Mouse (Mus musculus): Measurements from ENCODE around the gene Hdac4. TPM values are rescaled to one million over a fixed set of nuclear protein-coding genes. Genes with fewer than 3 reads are reported as not detected.

Gene Hdac4
- total RNA-seq, 2 experiments from 2014 or later: 78.6 to 81.6 TPM

DNA sequence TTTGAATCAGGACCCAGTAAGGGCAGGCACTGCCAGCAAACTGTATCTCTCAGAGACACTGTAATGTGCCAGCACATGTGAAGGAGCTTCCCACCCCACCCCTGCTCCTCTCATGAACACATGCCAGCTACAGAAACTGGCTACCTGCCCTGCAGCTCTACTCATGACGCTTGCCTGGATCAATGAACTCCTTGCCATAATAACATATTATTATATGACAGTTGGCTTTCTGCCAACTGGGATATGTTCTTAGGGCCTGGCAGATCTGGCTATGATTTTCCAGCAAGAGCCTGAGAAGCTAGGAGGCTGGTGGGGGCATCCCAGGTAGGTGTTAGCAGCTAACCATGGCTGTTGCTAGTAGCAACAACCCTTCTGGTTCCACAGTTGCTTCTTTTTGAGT is 156.8 kb downstream of the Hdac4 start:
- intact Hi-C loops (cut with DNase I): no loop called here
- DNase-seq: peak; percentile 50

DNA sequence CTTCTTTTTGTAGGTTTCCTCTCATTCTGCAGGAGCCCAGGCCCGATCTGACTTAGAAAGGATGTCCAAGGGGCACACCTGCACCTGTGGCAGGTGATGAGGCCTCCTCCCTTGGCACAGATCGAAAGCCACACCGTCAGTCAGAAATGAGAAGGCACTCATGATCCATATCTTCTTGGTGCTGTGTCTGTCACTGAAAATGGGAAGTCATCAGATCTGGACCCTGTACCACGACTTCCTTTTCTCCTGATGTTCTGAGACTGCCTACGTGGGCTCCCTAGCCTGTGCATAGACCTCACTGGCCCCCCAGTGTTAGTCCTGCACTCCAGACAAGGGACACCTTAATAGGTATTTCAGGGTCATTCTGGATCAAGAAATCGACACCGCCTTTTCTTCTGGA is 158.5 kb downstream of the Hdac4 start:
- DNase-seq: no peak
- intact Hi-C loops (cut with DNase I): no loop called here

DNA sequence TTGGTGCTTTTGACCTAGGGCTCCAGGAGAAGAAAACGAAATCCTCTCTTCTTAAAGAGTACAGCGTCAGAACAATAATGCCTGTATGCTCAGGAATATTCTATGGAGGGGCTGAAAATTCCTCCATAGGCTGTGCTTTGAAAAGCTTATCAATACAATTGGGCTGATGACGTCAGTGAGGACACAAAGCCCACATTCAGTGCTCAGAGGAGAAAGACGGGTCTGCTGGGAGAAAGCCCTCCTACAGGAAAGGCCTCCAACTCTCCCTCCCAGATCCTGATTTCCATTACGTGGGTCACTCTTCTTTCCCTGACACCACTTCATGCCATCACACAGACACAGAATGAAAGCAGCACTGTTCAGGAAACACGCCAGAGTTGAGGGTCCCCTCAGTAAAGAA is 159.7 kb downstream of the Hdac4 start:
- intact Hi-C loops (cut with DNase I): no loop called here
- DNase-seq: no peak

DNA sequence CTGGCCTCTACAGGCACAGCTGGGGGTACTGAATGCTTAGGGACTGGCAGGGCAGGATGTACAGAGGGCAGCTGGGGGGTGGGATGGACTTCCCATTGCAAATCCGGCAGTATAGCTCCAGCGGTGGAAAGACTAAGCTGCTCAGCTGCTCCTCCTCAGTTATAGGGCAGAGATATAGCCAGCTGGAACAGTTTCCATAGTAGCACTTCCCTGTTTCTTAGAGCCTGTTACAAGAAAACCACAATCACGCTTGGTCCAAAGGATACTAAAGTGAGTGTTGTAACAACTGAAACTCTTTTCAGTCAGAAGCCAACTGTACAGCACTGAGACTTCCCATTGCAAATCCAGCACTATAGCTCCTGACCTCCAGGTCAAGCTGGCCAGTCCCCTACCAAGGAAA is 161.3 kb downstream of the Hdac4 start:
- intact Hi-C loops (cut with DNase I): no loop called here
- no peak for DNase-seq

DNA sequence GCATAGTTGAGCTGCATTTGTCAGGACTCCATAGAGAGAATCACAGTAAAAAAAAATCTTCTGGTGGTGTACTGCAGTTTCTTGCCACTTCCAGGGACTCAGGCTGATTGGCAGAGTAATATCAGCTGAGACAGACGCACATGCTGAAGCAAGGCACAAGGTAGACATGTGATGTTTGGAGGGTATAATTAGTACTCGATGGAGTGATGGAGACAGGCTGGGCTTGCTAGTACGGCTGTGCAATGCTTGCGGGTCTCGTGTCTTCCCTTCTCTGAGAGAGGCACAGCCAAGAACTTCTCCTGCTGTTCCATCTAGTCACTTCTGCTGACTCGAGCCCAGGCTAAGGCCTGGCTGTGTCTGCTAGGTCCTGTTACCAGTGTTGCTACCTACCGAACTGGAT is 162.0 kb downstream of the Hdac4 start:
- intact Hi-C loops (cut with DNase I): no loop called here

DNA sequence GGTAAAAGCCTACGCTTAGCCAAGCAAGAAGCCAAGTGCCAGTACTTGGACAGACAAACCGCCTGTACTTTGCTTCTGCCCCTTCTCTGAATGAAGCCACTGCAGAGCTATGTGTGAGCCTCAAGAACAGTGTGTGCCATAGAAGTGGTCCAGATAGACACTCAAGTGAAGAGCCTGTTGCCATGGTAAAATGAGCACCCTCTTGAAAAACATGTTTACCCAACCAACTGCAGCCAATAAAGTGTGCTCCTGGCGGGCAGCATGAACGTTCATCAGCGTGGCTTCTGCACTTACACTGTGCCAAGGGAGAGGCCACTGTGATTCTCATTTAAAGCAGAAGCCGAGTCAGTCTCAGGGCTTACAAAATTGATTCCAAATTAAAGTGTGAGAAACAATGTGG is 165.0 kb downstream of the Hdac4 start:
- DNase-seq: no peak
- intact Hi-C loops (cut with DNase I): no loop called here

More for the DNA sequence above, 162.0 kb downstream of the Hdac4 start:
- no peak for DNase-seq

DNA sequence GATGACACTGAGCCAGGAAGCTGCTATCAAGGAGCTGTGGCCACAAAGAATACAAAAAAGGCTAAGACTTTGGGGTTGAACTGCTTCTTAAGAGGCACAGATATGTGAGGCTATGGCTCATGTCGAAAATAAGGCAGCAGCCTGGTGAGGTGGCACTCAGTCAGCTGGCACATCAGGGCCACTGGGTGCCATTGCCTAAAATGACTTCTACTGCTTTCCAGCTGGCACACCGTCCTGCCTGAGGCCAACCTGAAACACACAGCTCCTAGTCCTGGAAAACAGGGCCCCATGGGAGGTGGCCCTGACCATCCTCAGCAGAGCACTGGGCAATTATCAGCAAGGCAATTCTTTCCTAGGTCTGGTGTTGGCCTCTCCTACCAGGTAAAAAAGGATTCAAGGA is 167.3 kb downstream of the Hdac4 start:
- no peak for DNase-seq

DNA sequence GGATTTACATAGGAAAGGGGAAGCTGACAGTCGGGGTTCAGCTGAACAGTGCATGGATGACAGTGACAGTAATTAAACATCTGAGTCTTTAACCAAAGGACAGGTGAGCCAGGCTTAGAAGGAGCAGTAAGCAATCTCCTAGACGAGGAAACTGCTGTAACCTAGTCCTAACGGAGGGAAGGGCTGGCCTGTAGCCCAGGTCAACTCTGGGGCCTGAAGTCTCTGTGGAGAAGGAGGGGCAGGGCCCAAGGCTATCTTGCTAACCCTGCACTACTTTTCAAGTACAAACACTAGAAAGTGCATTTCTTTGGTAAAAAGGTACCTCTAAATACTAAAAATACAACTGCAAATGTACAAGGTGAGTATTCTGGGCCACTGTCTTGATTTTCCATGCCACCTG is 169.1 kb downstream of the Hdac4 start:
- intact Hi-C loops (cut with DNase I): no loop called here
- no peak for DNase-seq

More for the DNA sequence above, 167.3 kb downstream of the Hdac4 start:
- intact Hi-C loops (cut with DNase I): no loop called here

DNA sequence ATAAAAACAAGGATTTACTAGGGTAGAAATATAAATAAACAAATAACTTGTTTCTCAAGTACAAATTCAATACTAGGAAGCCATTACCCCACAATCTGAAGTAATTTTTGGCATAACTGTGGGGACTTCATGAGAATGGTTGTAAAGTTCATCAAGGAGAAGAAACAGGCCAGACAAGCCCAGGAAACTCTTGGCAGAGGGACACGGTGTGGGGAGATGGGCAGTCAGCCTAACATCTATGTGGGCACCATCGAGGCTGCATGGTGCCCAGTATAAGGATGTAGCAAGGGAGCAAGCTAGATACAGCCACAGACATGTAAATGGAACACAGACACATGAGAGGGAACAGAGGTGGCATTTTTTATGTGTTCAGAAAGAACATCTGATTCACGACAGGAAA is 171.6 kb downstream of the Hdac4 start:
- intact Hi-C loops (cut with DNase I): no loop called here
- DNase-seq: no peak

DNA sequence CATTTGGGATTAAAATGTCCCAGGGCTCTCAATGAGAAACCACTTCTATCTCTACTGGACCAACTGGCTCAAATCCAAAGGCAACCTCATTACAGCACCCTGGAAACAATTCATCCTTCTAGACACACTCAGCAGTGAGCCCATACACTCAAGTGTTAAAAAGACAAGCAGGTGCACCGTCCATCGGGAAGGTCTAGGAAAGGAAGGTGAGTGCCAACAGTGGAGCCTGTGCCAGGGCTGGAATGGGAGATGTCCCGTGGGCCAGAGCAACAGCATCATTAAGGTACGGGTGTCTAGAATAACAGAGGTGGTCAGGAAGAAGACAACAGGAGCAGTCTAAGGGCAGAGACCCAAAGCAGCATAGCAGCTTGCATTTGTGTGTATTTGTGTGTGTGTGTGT is 173.5 kb downstream of the Hdac4 start:
- DNase-seq: no peak
- intact Hi-C loops (cut with DNase I): no loop called here

DNA sequence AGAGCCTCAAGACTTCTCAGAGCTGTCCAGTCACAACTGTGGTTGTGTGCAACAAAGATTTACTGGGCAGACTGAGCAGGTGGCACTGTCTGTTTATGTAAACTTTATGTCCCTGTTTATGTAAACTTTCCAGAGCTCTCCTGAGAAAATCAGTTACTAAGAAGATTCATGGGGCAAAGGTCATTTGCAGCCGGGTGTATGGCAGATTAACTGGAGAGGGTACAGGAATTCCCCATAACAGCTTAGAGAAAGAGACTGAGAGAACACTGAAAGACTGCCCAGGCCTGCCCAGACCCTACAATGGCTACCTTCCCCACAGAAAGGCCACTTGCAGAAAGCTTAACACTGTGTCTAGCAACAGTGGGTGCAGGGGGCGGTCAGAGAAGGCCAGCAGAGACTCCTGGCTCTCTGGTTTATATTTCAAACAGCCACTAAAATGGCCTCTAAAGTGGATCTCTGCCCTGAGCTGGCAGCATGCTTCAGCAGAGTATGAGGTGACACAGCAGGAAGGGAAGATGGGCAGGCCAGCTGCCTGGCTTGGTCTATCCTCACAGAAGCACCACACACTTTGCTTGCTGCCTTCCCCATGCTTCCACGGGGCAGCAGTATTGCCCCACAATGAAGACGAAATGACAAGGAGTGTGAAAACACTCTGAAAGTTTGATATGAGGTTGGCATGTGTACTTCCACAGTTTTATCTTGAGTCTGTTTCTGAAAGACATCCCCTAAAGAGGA is 179.4 kb downstream of the Hdac4 start:
- intact Hi-C loops (cut with DNase I): no loop called here
- DNase-seq: peak; percentile 20

DNA sequence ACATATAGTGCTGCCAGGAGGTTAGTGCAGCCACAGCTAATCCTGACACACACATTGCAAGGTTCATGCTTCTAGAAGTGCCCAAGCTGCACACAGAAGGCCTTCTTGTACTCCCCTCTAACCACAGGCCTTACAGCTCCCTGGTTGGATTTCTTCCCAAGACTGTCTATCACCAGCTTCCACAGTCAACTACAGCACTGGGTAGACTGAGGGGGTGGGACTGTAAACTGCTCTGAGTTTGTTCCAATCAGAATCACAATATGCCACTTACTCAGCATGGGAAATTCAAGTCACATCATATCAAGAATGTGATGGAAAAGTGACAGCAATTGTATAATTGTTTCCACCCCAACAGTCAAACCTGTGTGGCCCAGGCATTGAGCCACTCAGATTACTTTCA is 180.2 kb downstream of the Hdac4 start:
- intact Hi-C loops (cut with DNase I): no loop called here
- DNase-seq: no peak

DNA sequence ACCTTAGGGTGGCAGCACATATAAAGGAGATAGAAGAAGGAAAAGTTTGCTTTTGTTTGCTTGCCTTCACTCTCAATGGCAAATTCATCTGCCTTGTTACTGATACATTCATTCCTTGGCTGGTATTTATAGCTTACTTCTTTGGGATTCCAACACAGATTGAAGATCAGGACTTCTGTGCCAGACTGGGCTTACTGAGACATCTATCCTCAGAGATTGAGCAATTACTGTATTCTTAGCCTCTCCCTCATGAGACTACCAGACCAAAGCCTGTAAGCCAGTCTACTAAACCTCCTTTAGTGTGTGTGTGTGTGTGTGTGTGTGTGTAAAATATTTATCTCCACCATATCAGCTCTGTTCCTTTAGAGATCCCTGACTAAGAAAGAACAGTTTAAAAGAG is 181.0 kb downstream of the Hdac4 start:
- DNase-seq: no peak
- intact Hi-C loops (cut with DNase I): no loop called here

DNA sequence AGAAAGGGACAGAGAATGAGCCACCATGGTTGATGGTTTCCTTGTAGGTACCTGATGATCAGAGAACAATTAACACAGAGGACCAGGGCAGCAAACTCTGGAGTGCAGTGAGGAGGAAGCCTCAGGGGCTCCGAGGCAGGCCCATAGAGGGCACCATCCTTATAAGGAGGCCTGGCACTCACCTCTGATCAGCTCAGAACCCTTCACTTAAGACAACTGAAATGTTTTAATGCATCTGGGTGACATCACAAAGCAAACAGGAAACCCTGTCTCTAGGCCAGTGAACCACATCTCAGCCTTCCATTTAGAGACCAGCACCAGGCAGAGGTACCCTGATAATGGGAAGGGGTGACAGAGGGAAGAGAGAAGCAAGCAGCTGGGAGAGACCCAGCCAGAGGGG is 188.8 kb downstream of the Hdac4 start:
- no peak for DNase-seq
- intact Hi-C loops (cut with DNase I): loop anchor here (10.0 kb wide), 1 partner anchor 168 kb away; no protein-coding TSS in a partner anchor

DNA sequence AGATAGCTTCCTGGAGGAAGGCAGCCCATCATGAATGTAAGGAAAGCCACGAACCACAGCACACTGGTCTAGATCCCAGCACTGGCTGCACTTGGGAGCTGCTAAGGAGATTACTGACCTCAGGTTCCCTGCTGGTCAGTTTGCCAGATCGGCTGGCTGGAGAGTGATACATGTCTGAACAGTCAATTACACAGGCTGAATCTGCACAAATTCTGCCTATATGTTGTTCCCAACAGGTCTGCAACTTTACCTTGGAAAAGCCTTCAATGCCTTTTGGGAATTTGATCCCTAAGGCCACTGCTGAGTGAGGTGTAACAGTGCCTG is 189.9 kb downstream of the Hdac4 start:
- intact Hi-C loops (cut with DNase I): loop anchor here (10.0 kb wide), 1 partner anchor 169 kb away; no protein-coding TSS in a partner anchor

DNA sequence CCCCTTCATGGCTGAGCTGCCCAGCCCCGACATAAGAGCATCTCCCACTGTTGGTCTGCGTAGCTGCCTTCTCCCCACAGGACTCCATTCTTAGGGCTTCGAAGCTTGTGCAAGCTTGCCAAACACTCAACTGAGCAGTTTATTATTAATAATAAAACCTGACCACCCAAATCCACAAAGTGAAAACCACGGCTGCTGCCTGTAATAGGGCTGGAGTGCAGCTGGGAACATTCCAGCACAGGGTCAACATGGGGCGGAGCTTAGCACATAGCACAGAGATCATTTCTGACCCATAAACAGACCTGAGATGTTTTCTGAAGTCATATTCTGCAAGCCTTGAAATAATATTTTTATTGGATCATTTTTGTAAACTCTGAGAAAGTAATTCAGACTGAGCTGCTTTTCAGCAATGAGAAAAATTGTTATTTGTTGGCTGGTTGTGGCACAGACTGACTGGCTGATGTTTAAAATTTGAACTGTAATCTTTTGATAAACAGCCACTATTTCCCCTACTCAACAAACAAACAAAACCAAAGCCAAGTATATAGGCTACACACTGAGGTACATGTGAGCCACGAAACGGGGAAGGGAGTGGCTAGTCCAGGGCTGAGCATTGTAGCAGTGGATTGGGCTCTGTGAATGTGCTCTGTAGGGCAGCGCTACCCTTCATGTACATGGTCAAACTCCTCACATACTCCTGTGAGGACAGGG is 190.4 kb downstream of the Hdac4 start:
- intact Hi-C loops (cut with DNase I): loop anchor here (10.0 kb wide), 1 partner anchor 170 kb away; no protein-coding TSS in a partner anchor
- DNase-seq: no peak

More for the DNA sequence above, 189.9 kb downstream of the Hdac4 start:
- DNase-seq: no peak

DNA sequence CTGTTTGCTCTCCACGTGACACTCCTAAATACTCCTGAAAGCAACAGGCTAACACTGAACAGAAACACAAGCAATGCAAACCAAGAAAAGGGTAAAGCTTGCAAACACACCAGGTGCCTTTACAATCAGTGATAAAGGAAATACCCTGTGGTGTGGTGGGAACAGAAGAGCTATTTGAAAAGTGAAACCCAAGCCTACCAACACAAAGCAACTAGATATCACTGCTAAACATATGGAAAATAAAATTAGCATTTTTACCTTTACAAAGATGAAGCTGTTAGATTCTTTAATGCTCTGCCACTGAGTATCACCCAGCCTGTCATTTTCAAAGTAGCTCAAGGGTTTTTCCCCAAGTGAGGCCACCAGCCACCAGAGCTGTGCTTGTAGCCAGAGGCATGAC is 191.4 kb downstream of the Hdac4 start:
- no peak for DNase-seq
- intact Hi-C loops (cut with DNase I): loop anchor here (10.0 kb wide), 1 partner anchor 171 kb away; no protein-coding TSS in a partner anchor

DNA sequence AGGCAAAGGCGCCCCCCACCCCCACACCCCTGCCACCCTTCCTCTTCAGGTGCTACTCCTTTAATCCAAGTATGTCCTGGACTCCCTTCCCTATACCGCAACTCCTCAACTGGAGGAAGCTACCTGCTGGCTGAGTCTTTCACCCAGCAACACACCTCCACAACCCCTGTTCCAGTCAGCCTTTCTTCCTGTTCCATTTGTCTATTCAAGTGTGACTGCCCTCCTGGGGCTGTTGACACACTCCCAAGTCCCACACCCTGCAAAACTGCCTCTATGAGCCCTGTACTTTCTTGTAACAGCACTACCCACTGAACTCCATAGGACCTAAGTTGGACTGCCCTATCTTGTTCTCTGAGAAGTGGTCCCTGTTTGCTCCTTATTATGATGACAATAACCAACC is 195.3 kb downstream of the Hdac4 start:
- DNase-seq: no peak
- intact Hi-C loops (cut with DNase I): loop anchor here (10.0 kb wide), 1 partner anchor 175 kb away; no protein-coding TSS in a partner anchor

DNA sequence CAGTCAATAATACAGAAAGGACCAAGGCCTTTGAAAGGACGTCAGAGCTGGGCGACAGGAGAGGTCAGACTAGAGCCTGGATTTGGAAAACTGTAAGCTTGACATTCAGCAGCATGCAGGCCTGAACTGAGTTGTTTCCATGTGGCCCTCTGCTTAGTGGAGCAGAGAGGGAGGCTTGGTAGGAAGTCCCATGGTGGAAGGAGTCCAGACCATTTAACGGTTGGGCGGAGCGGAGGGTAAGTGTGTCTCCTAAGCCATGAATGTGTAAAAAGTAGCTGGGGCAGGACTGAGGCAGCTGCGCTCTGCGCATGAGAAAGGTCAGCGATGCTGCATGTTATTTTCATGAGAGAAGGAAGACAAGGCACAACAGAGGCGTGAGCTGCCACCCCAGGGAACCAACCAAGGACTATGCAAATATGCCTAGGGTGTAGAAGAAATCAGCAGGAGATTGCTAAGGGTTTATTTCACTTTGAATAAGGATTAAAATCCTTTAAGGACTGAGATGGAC is 201.8 kb downstream of the Hdac4 start:
- peak; percentile 19 for DNase-seq
- intact Hi-C loops (cut with DNase I): no loop called here

DNA sequence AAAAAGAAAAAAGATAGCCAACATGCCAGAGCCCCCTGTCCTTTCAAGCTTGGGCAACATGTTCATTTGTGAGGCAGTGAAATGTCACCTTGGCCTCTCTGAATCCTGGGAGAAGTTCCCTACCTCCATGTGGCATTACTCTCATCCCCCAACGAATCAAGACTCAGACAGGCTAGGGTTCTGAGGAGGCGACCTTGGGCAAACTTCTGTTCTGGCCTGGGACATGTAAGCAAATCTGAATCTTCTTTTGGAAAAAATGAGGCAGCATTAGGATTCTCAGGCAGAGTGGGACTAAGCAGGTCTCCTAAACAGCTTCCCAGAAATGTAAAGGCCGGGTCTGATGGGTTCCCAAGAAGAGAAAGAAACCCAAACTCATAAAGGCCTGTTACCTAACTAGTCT is 202.8 kb downstream of the Hdac4 start:
- intact Hi-C loops (cut with DNase I): no loop called here
- DNase-seq: no peak

DNA sequence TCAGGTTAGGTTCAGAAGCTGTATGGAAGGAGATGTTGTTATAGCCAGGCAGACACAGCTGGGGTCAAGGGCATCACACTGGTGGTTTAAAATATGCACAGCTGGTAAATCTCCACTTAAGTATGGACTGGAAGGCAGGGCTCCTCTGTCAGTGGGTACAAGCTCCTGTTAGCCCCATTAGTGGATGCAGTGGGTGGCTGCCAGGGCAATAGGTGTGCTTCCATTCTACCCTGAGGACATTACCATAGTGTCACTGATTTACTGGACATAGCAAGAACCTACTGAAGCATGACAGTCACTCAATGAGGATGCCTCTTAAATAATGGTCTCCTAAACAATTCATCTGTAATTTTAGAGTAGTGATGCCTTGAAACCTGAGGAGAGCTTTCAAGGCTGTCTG is 203.9 kb downstream of the Hdac4 start:
- DNase-seq: no peak
- intact Hi-C loops (cut with DNase I): no loop called here

DNA sequence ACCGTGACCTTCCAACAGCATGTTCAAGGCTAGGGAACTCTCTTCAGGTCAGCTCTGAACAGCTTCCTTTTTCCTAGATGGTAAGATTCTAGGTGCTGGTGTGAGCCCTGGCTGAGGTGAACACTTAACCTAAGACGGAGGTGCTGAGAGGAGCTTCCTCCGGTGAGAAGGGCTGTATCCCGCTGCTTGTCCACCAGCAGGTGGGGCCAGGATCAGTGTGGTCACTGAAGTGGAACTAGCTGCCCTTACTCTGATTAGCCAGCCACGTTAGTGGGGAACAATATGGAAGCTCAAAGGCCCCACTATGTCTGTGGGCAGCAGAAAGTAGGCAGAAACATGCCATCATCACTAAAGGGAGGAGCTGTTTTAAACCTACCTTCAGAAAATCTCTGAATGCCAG is 204.6 kb downstream of the Hdac4 start:
- intact Hi-C loops (cut with DNase I): no loop called here

More for the DNA sequence above, 204.6 kb downstream of the Hdac4 start:
- no peak for DNase-seq
